Mouse (Mus musculus) bone marrow, adult 2 months (tissue): ENCODE data around the gene Ddx59. TPM values are rescaled to one million over a fixed set of nuclear protein-coding genes. Genes with fewer than 3 reads are reported as not detected.
A peak's percentile ranks its signal among the peaks of the same experiment; 100 is the strongest.

Experiments used
- H3K27ac ChIP-seq: fragments of 200-500 bp; 2 replicates; pipeline ENCODE4 v1.5.1; 2012; ENCODE audit warnings: low read depth, mild to moderate bottlenecking, control low read depth, inconsistent platforms, low read length; ENCODE audit not compliant: control insufficient read depth, poor library complexity, insufficient read depth
- H3K4me1 ChIP-seq: fragments of 200-500 bp; 2 replicates; pipeline ENCODE4 v1.6.1; 2011; ENCODE audit warnings: low read length; ENCODE audit not compliant: control insufficient read depth, insufficient read depth
- H3K4me3 ChIP-seq: fragments of 200-500 bp; replicated peaks from 2 replicates; pipeline ENCODE3; 2011; ENCODE audit warnings: mild to moderate bottlenecking, low read depth, low read length, control low read depth; ENCODE audit not compliant: control insufficient read depth
- CTCF ChIP-seq: fragments of 200-500 bp; IDR thresholded peaks from 2 replicates; pipeline ENCODE4 v1.5.1; 2011; ENCODE audit warnings: low read length, control low read depth; ENCODE audit not compliant: control insufficient read depth, insufficient read depth
- POLR2A ChIP-seq: fragments of 200-500 bp; IDR thresholded peaks from 2 replicates; pipeline ENCODE4 v1.6.1; 2011; ENCODE audit warnings: low read depth, mild to moderate bottlenecking, control low read depth, low read length, borderline replicate concordance; ENCODE audit not compliant: control insufficient read depth
- WGBS: fragments of 180-500 bp; shearing (Covaris S2); methylation state at CpG from one replicate; pipeline ENCODE4 v1.1.7; 2018; 5-methylcytosine and 5-hydroxymethylcytosine counted together
- polyA plus RNA-seq: library from polyadenylated mRNA; stranded (reverse); fragments of >200 nt; gene quantifications from 2 replicates; pipeline ENCODE4 v1.2.4, GENCODE M21; 2011; ENCODE audit warnings: low replicate concordance; ENCODE audit not compliant: missing spikeins, insufficient read depth, insufficient read length

The Ddx59 gene
- polyA plus RNA-seq, 1 experiment, result 3.9 TPM

- WGBS, result 30% methylated on average over 10 of the region's 10 CpGs
- H3K4me1 ChIP-seq, result no peaks in the 10 kb centered on the region
- no peak overlapping the region for H3K27ac ChIP-seq
- no peak overlapping the region for H3K4me3 ChIP-seq
- no peak for TF ChIP-seq CTCF
- TF ChIP-seq POLR2A, result no peak
Measured at GRCm38 (mm10) chr1:136394506-136394905, 20.6 kb upstream of the Ddx59 start.

- WGBS, result 56% methylated on average over 5 of the region's 5 CpGs
- TF ChIP-seq POLR2A (no peak), CTCF (no peak)
- no peaks in the 10 kb centered on the region for H3K4me1 ChIP-seq
- no peak overlapping the region for H3K27ac ChIP-seq
- H3K4me3 ChIP-seq, result no peak overlapping the region
Measured at GRCm38 (mm10) chr1:136395073-136395472, 20.0 kb upstream of the Ddx59 start.

- H3K4me3 ChIP-seq, result no peak overlapping the region
- no peak overlapping the region for H3K27ac ChIP-seq
- TF ChIP-seq CTCF (no peak), POLR2A (no peak)
- WGBS, result 75% methylated on average over 8 of the region's 8 CpGs
- no peaks in the 10 kb centered on the region; the same call in 1 of the 2 replicates for H3K4me1 ChIP-seq
Measured at GRCm38 (mm10) chr1:136401281-136401680, 13.8 kb upstream of the Ddx59 start.

GRCm38 (mm10) chr1:136409631-136410030 lies 5.4 kb upstream of the Ddx59 start:
- Histone ChIP-seq H3K27ac (no peak overlapping the region), H3K4me1 (no peaks in the 10 kb centered on the region), H3K4me3 (no peak overlapping the region)
- no peak for TF ChIP-seq CTCF
- TF ChIP-seq POLR2A, result no peak
- WGBS, result 80% methylated on average over 2 of the region's 2 CpGs

GRCm38 (mm10) chr1:136415756-136416126 lies 670 bp downstream of the Ddx59 start:
- H3K4me1 ChIP-seq, result peaks cover 3% of the 10 kb centered on the region
- peak overlapping the region; percentile 89 for H3K4me3 ChIP-seq
- TF ChIP-seq CTCF, result no peak
- no peak for TF ChIP-seq POLR2A
- WGBS, result 46% methylated on average over 2 of the region's 2 CpGs
- no peak overlapping the region for H3K27ac ChIP-seq

GRCm38 (mm10) chr1:136418393-136418792 lies 3.3 kb downstream of the Ddx59 start:
- H3K4me1 ChIP-seq, result peaks cover 3% of the 10 kb centered on the region
- TF ChIP-seq CTCF, result no peak
- TF ChIP-seq POLR2A, result no peak
- H3K27ac ChIP-seq, result no peak overlapping the region
- no peak overlapping the region for H3K4me3 ChIP-seq
- 92% methylated on average over 6 of the region's 6 CpGs for WGBS

- Histone ChIP-seq H3K27ac (peak overlapping the region; percentile 38; the same call in 1 of the 2 replicates), H3K4me1 (no peaks in the 10 kb centered on the region), H3K4me3 (no peak overlapping the region)
- 78% methylated on average over 11 of the region's 11 CpGs for WGBS
- TF ChIP-seq CTCF (no peak), POLR2A (no peak)
Measured at GRCm38 (mm10) chr1:136427166-136427969, 12.3 kb downstream of the Ddx59 start.

GRCm38 (mm10) chr1:136428981-136429380 lies 13.9 kb downstream of the Ddx59 start:
- 86% methylated on average over 4 of the region's 4 CpGs for WGBS
- no peak overlapping the region for H3K4me3 ChIP-seq
- H3K4me1 ChIP-seq, result no peaks in the 10 kb centered on the region
- H3K27ac ChIP-seq, result no peak overlapping the region
- TF ChIP-seq POLR2A, result no peak
- no peak for TF ChIP-seq CTCF

- 82% methylated on average over 7 of the region's 7 CpGs for WGBS
- Histone ChIP-seq H3K4me1 (no peaks in the 10 kb centered on the region), H3K27ac (no peak overlapping the region), H3K4me3 (no peak overlapping the region)
- TF ChIP-seq CTCF (no peak), POLR2A (no peak)
Measured at GRCm38 (mm10) chr1:136430126-136430818, 15.2 kb downstream of the Ddx59 start.
